Mouse (Mus musculus): Measurements from ENCODE around the gene Olfr1152. TPM values are rescaled to one million over a fixed set of nuclear protein-coding genes. Genes with fewer than 3 reads are reported as not detected.

Olfr1152 gene
- polyA plus RNA-seq (2012; fragmentation: generic; extraction: Trizol) = not detected
- long read RNA-seq, experiment 1 = 0 reads
- long read RNA-seq, experiment 2 = 0 reads

GRCm38 (mm10) chr2:87866192-87866591, at the start of gene Olfr1152:
Gene Olfr1152 (plus strand): TSS chr2:87866492.
- Histone ChIP-seq H3K27me3 (ENCODE audit: control insufficient read depth, insufficient read depth, insufficient read length) (no peaks in the 10 kb centered on the region), H3ac (ENCODE audit: control insufficient read depth, insufficient read length, low read depth) (no peak within 1 kb of the TSS), H3K79me2 (ENCODE audit: control insufficient read depth, insufficient read depth) (no peaks in the 10 kb centered on the region), H3K36me3 (ENCODE audit: control insufficient read depth, insufficient read depth) (no peaks in the 10 kb centered on the region), H3K4me3 (ENCODE audit: insufficient read depth, poor library complexity, severe bottlenecking) (no peak within 1 kb of the TSS), H3K79me3 (ENCODE audit: low read depth) (no peaks in the 10 kb centered on the region)
- TF ChIP-seq CTCF (IDR thresholded peaks at IDR 0.05; ENCODE audit: control insufficient read depth, insufficient read depth, insufficient read length) = no peak
- no peak for TF ChIP-seq MYOG (IDR thresholded peaks at IDR 0.05; ENCODE audit: control insufficient read depth, extremely low read depth, insufficient read length)
- no peak for TF ChIP-seq MAX (IDR thresholded peaks at IDR 0.05)
- no peak for TF ChIP-seq USF1 (IDR thresholded peaks at IDR 0.05; ENCODE audit: low read depth)
- TF ChIP-seq FOSL1 (IDR thresholded peaks at IDR 0.05; ENCODE audit: insufficient read depth, low read length, poor library complexity, severe bottlenecking) = no peak
- no peak for TF ChIP-seq CEBPB (IDR thresholded peaks at IDR 0.05; ENCODE audit: low read depth)
- TF ChIP-seq MYOD1 (IDR thresholded peaks at IDR 0.05; ENCODE audit: control insufficient read depth, insufficient read length, low read depth) = no peak

DNA sequence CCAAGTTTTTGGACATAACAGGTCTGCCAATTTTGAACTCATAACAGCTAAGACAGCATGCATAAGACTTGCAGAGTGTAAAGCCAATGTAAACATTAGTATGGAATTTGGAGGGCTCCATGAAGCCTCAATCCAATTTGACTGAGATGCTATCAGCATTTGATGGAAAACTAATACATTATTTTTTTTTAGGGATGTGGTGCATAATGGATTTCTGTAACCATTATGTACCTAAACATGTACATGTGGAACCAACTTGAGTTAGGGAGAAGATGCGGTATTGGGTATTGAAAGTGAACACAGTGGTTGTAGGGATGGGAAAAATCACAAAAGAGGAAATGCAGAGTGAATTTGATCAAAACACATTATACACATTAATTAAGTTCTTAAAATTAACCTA, 36.1 kb upstream of the Olfr1152 start, which contains the start of gene Olfr1148:
Gene Olfr1148 (plus strand): TSS at position 301 of the 400 bp plus-strand sequence.
- Histone ChIP-seq H3K36me3 (ENCODE audit: control insufficient read depth, insufficient read depth) (no peaks in the 10 kb centered on the region), H3K27me3 (ENCODE audit: control insufficient read depth, insufficient read depth, insufficient read length) (no peaks in the 10 kb centered on the region), H3K79me3 (ENCODE audit: low read depth) (no peaks in the 10 kb centered on the region), H3K79me2 (ENCODE audit: control insufficient read depth, insufficient read depth) (no peaks in the 10 kb centered on the region), H3K4me3 (ENCODE audit: insufficient read depth, poor library complexity, severe bottlenecking) (no peak within 1 kb of the TSS), H3ac (ENCODE audit: control insufficient read depth, insufficient read length, low read depth) (no peak within 1 kb of the TSS)
- no peak for TF ChIP-seq MAX (IDR thresholded peaks at IDR 0.05)
- TF ChIP-seq FOSL1 (IDR thresholded peaks at IDR 0.05; ENCODE audit: insufficient read depth, low read length, poor library complexity, severe bottlenecking) = no peak
- TF ChIP-seq CEBPB (IDR thresholded peaks at IDR 0.05; ENCODE audit: low read depth) = no peak
- no peak for TF ChIP-seq USF1 (IDR thresholded peaks at IDR 0.05; ENCODE audit: low read depth)
- TF ChIP-seq MYOG (IDR thresholded peaks at IDR 0.05; ENCODE audit: control insufficient read depth, extremely low read depth, insufficient read length) = no peak
- TF ChIP-seq CTCF (IDR thresholded peaks at IDR 0.05; ENCODE audit: control insufficient read depth, insufficient read depth, insufficient read length) = no peak
- TF ChIP-seq MYOD1 (IDR thresholded peaks at IDR 0.05; ENCODE audit: control insufficient read depth, insufficient read length, low read depth) = no peak

GRCm38 (mm10) chr2:87843693-87844092, 22.6 kb upstream of the Olfr1152 start, which contains the start of gene Olfr1150-ps1:
Gene Olfr1150-ps1 (plus strand): TSS chr2:87843993.
- TF ChIP-seq MYOD1 (IDR thresholded peaks at IDR 0.05; ENCODE audit: control insufficient read depth, insufficient read length, low read depth) = no peak
- no peak for TF ChIP-seq FOSL1 (IDR thresholded peaks at IDR 0.05; ENCODE audit: insufficient read depth, low read length, poor library complexity, severe bottlenecking)
- TF ChIP-seq CEBPB (IDR thresholded peaks at IDR 0.05; ENCODE audit: low read depth) = no peak
- TF ChIP-seq MYOG (IDR thresholded peaks at IDR 0.05; ENCODE audit: control insufficient read depth, extremely low read depth, insufficient read length) = no peak
- TF ChIP-seq CTCF (IDR thresholded peaks at IDR 0.05; ENCODE audit: control insufficient read depth, insufficient read depth, insufficient read length) = no peak
- no peak for TF ChIP-seq USF1 (IDR thresholded peaks at IDR 0.05; ENCODE audit: low read depth)
- TF ChIP-seq MAX (IDR thresholded peaks at IDR 0.05) = no peak
- Histone ChIP-seq H3K79me3 (ENCODE audit: low read depth) (no peaks in the 10 kb centered on the region), H3K4me3 (ENCODE audit: insufficient read depth, poor library complexity, severe bottlenecking) (no peak within 1 kb of the TSS), H3K79me2 (ENCODE audit: control insufficient read depth, insufficient read depth) (no peaks in the 10 kb centered on the region), H3ac (ENCODE audit: control insufficient read depth, insufficient read length, low read depth) (no peak within 1 kb of the TSS), H3K27me3 (ENCODE audit: control insufficient read depth, insufficient read depth, insufficient read length) (no peaks in the 10 kb centered on the region), H3K36me3 (ENCODE audit: control insufficient read depth, insufficient read depth) (no peaks in the 10 kb centered on the region)

- no peak within 1 kb of the TSS for H3ac ChIP-seq (ENCODE audit: control insufficient read depth, insufficient read length, low read depth)
- no peak for TF ChIP-seq MYOD1 (IDR thresholded peaks at IDR 0.05; ENCODE audit: control insufficient read depth, insufficient read length, low read depth)
- TF ChIP-seq MYOG (IDR thresholded peaks at IDR 0.05; ENCODE audit: control insufficient read depth, extremely low read depth, insufficient read length) = no peak
- no peak for TF ChIP-seq USF1 (IDR thresholded peaks at IDR 0.05; ENCODE audit: low read depth)
- TF ChIP-seq CEBPB (IDR thresholded peaks at IDR 0.05; ENCODE audit: low read depth) = no peak
- no peak for TF ChIP-seq CTCF (IDR thresholded peaks at IDR 0.05; ENCODE audit: control insufficient read depth, insufficient read depth, insufficient read length)
- no peak for TF ChIP-seq FOSL1 (IDR thresholded peaks at IDR 0.05; ENCODE audit: insufficient read depth, low read length, poor library complexity, severe bottlenecking)
- no peak for TF ChIP-seq MAX (IDR thresholded peaks at IDR 0.05)
- H3K27me3 ChIP-seq (ENCODE audit: control insufficient read depth, insufficient read depth, insufficient read length) = no peaks in the 10 kb centered on the region
- H3K79me3 ChIP-seq (ENCODE audit: low read depth) = no peaks in the 10 kb centered on the region
- no peaks in the 10 kb centered on the region for H3K36me3 ChIP-seq (ENCODE audit: control insufficient read depth, insufficient read depth)
- H3K79me2 ChIP-seq (ENCODE audit: control insufficient read depth, insufficient read depth) = no peaks in the 10 kb centered on the region
- no peak within 1 kb of the TSS for H3K4me3 ChIP-seq (ENCODE audit: insufficient read depth, poor library complexity, severe bottlenecking)
These were observed 10.7 kb upstream of the Olfr1152 start, which contains the start of gene Olfr1151 for GRCm38 (mm10) chr2:87855562-87855961. Gene Olfr1151 (plus strand): TSS chr2:87855862.

DNA sequence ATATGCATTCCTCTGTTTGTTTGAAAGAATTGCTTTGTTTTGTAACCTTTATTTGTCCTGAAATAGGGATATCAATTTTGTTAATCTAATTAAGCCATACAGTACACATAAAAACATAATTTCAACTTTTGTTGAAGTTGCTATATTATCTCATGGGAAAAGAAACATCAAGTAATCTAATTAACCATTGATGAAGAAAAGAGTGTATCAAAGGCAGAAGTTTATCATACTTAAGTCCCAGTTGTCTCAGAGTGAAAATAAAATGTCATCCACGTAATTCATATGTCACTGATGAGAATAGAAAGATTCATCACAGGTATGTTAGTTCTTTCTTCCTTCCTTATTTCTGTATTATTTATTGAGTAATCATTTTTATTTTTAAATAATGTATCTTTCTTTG, 28.4 kb downstream of the Olfr1152 start, which contains the start of gene Olfr1153:
Gene Olfr1153 (plus strand): TSS at position 301 of the 400 bp plus-strand sequence.
- TF ChIP-seq MYOG (IDR thresholded peaks at IDR 0.05; ENCODE audit: control insufficient read depth, extremely low read depth, insufficient read length) (no peak), MAX (IDR thresholded peaks at IDR 0.05) (no peak), FOSL1 (IDR thresholded peaks at IDR 0.05; ENCODE audit: insufficient read depth, low read length, poor library complexity, severe bottlenecking) (no peak), CEBPB (IDR thresholded peaks at IDR 0.05; ENCODE audit: low read depth) (no peak), MYOD1 (IDR thresholded peaks at IDR 0.05; ENCODE audit: control insufficient read depth, insufficient read length, low read depth) (no peak), CTCF (IDR thresholded peaks at IDR 0.05; ENCODE audit: control insufficient read depth, insufficient read depth, insufficient read length) (no peak), USF1 (IDR thresholded peaks at IDR 0.05; ENCODE audit: low read depth) (no peak)
- H3K4me3 ChIP-seq (ENCODE audit: insufficient read depth, poor library complexity, severe bottlenecking) = no peak within 1 kb of the TSS
- no peaks in the 10 kb centered on the region for H3K79me3 ChIP-seq (ENCODE audit: low read depth)
- no peak within 1 kb of the TSS for H3ac ChIP-seq (ENCODE audit: control insufficient read depth, insufficient read length, low read depth)
- H3K79me2 ChIP-seq (ENCODE audit: control insufficient read depth, insufficient read depth) = no peaks in the 10 kb centered on the region
- H3K27me3 ChIP-seq (ENCODE audit: control insufficient read depth, insufficient read depth, insufficient read length) = no peaks in the 10 kb centered on the region
- H3K36me3 ChIP-seq (ENCODE audit: control insufficient read depth, insufficient read depth) = no peaks in the 10 kb centered on the region

All from C2C12 (cell line).